Mouse (Mus musculus) regulatory T cell (primary cell): Measurements from ENCODE around the gene Atp11a.

Source experiments
- in situ Hi-C: fragments of 300-600 bp; cut with MboI, MseI; formaldehyde crosslinking; loops from one replicate; pipeline ENCODE4 v1.15.1; 2025; ENCODE audit warnings: high pct_unique_total_duplicates

Atp11a gene

DNA sequence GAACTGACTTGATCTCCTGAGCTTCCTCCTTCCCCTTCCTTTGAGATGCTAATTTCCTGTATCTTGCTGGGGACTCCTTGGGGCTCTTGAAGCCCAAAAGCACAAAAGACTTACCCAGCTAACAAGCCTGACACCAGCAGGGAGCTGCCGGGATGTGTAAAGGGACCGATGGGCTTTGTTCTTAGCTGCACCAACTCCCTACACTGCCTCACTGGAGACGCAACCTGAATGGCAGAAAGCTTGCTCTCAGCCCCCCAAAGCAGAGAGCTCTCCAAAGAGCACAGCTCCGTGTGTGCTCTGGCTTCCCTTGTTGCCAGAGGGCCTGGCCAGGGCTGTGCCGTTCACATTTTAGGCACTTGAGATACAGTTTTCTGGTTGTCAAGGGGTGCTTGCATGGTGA is 114.6 kb downstream of the Atp11a start:
- in situ Hi-C loops = no loop called here

GRCm38 (mm10) chr8:12872983-12873356 is 116.2 kb downstream of the Atp11a start:
- in situ Hi-C loops = no loop called here

GRCm38 (mm10) chr8:12873357-12874046 is 116.7 kb downstream of the Atp11a start, which contains the start of gene Mcf2l:
TSS of gene Mcf2l (plus strand) at chr8:12873806.
- in situ Hi-C loops = no loop called here

GRCm38 (mm10) chr8:12874194-12874791 is 117.5 kb downstream of the Atp11a start:
- in situ Hi-C loops = no loop called here

- in situ Hi-C loops = no loop called here
Observed at GRCm38 (mm10) chr8:12874971-12875370, 118.2 kb downstream of the Atp11a start.

- in situ Hi-C loops = no loop called here
Observed at GRCm38 (mm10) chr8:12877126-12877525, 120.3 kb downstream of the Atp11a start.

DNA sequence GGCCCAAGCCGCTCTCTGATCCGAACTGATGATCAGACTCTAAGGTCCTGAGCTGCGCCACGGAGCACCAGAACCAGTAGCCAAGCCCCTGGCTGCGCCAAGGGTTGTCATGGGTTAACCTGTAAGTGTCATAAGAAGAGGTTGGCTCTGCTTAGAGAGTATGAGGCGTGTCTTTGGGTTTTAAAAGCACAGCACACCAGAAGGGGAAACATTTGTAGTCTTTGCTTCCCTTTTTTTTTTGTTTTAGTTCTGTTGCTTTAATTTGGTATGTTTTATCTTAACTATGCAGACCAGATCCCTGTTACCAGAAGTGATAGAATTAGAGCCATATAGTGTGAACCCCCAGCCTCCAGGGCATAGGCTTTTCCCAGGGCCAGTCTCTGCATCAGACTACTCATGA is 123.3 kb downstream of the Atp11a start:
- in situ Hi-C loops = no loop called here

DNA sequence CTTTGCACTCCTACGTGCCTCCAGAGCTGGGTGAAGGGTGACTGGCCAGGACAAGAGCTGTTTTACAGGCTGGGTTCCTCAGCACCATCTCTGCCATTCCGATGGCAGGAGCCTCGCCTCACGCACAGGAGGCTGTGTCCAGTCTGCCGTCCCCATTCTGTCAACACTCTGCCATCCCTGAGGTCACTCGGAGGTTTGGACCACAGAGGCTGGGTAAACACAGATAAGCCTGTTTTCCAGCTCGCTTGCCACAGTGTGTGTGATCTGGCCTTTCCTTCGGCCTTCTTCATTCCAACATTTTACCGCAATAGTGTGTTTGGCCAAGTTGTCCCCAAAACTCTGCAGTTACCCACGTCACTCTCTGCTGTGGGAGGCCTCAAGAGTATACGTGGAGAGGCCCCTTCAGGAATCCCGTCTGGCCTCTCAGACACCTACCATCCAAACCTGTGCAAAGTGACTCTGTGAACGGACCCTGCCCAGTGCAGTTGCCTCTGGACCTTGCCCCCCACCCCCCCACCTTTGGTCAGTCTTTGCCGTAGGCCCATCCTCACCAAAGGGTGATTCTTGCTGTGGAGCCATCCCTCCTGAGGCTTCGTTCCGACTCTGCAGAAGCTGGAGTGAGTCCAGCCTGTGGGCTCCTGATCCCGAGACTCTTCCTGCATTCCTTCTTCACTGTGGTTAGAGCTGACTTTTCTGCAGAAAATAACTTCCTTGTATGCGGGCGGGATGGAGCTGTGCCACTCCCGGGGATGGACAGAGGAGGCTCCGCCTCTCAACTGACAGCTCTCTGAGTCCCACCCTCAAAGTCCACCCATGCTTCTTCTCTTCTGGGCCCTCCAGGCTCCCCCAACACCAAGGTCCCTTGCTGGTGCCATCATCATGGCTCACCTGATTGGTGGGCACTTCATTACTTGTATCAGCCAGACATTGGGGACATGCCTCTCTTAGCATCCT is 126.5 kb downstream of the Atp11a start:
- in situ Hi-C loops = no loop called here

DNA sequence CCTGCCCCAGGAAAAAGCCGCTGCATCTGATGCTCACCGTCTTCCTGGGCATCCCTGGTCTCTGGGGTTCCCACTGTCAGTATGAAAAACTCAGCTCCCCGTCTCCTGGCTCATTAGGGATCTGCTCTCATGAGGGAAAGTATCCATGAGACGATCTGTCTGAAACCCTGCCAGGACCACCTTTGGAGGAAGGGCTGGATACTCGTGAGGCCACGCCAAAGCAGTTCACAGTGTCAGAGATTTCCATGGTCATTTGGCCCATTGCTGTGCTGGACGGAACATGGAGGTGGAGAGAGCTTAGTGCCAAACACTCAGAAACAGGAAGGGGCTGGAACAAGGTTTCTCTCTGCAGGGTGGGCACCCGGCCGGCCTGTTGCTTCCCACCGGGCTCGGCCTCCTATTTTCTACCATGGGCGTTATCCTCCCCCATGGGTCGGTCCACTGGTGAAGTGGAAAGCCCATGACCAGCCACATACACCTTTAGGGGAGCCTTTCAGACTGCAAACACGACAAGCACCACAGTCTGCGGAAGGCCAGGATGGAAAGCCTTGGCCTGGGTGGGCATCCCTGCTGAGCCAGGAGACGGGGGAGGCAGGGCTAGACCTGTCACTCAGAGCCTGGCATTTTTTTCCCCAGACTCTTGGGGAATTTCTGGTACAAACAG is 131.1 kb downstream of the Atp11a start:
- in situ Hi-C loops = no loop called here

GRCm38 (mm10) chr8:12889046-12889598 is 132.3 kb downstream of the Atp11a start:
- in situ Hi-C loops = no loop called here

DNA sequence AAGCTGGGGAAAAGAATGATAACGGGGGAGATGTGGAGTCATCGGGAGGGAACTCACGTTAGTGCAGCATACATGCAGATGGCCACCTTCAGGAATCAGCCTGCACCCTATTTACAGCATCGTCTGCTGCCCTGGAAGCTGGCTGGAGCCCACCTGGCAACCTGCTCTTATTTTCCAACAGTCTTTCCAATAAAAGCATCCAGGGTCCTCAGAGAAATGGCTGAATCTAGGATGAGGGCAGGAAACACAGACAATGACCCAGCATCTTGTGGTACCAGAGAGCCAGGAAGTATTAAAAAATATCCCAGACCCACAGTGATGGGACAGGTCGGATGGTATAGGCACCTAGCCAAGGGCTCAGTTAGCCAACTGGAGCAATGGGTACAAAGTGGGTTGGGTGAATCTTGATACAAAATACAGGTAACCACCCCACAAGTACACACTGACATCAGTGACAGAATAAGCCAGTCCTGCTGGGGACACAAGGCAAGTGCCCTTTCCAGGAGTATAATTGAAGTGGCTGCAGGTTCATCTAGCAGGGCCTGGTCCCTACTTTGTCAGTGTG is 136.2 kb downstream of the Atp11a start:
- in situ Hi-C loops = no loop called here

- in situ Hi-C loops = no loop called here
Observed at GRCm38 (mm10) chr8:12893797-12894578, 137.2 kb downstream of the Atp11a start.

- in situ Hi-C loops = no loop called here
Observed at GRCm38 (mm10) chr8:12894783-12895534, 138.1 kb downstream of the Atp11a start.

DNA sequence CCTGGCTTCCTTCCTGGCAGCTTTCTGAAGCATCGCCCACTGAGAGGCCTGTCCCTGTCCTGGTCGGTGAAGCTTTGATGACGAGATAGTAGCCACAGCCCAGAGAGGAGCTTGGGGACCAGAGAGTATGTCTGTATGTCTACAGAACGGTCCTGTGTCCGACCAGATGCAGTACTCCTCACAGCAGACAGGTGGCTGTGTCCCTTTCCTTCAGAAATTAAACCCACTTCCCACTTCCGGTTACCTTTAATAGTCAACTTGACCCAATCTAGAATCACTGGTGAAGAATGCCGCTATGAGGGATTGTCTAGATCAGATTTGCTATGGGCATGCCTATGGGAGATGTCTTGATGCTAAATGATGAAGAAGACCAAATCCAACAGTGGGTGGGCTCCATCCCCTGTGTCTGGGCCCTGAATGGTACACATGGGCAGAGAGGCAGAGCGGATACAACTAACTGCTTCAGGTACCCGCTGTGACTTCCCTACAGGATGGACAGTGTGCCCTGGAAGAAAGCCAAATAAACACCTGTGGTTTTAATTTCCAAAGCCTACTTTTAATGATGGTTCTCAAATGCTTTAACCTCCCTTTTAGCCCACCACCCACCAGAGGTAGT is 138.8 kb downstream of the Atp11a start:
- in situ Hi-C loops = no loop called here

- in situ Hi-C loops = no loop called here
Observed at GRCm38 (mm10) chr8:12896494-12897373, 139.9 kb downstream of the Atp11a start.

GRCm38 (mm10) chr8:12897815-12898214 is 141.0 kb downstream of the Atp11a start:
- in situ Hi-C loops = no loop called here

DNA sequence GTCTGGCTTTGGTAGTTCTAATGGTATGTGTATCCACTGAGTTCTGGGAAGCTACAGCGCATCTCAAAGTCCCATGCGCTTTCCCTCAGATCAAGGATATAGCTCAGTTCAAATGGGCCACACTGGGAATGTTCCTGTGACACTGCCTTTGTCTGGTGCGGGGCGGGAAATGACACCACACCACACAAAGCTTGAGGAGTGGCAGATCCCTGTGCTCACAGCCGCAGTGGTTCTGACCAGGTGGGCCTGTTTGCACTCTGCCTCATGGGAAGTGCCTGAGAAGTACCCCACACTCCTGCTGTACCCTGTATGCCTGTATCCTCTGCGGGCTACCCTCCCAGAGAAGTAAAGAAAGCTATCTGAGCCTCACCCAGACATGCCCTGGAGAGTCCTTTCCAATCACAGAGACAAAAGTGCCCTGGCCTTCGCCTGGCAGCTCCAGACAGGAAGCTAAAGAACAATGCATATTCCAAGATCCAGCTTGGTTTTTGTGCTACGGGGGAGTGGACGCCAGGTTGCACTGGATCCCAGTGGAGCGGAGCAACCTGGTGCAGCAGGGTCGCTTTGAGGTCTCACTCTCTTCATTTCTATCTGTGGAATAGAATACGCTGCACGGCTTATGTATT is 147.1 kb downstream of the Atp11a start:
- in situ Hi-C loops = no loop called here

- in situ Hi-C loops = no loop called here
Observed at GRCm38 (mm10) chr8:12905122-12905521, 148.3 kb downstream of the Atp11a start.
